Mouse (Mus musculus): Measurements from ENCODE around the gene 9530077C05Rik. TPM values are rescaled to one million over a fixed set of nuclear protein-coding genes. Genes with fewer than 3 reads are reported as not detected.

9530077C05Rik gene
- total and polyA plus RNA-seq, 2 experiments from 2014 or later, result 14.1 to 16.3 TPM

GRCm38 (mm10) chr9:22417547-22417946, 6.2 kb downstream of the 9530077C05Rik start:
- WGBS, result 39% methylated on average over 6 of the region's 6 CpGs
- no peaks in the 10 kb centered on the region for H3K27me3 ChIP-seq (ENCODE audit: insufficient read depth, low read length)
- H3K36me3 ChIP-seq (ENCODE audit: insufficient read depth), result no peaks in the 10 kb centered on the region
- no peak overlapping the region for H3K9ac ChIP-seq
- no peaks in the 10 kb centered on the region for H3K4me1 ChIP-seq (ENCODE audit: insufficient read depth)
- no peaks in the 10 kb centered on the region for H3K9me3 ChIP-seq (ENCODE audit: low read length)
- ATAC-seq (no peak), DNase-seq (no peak)
- TF ChIP-seq CTCF (IDR thresholded peaks at IDR 0.05; ENCODE audit: low read depth), result no peak
- H3K4me3 ChIP-seq (ENCODE audit: low read depth, low read length), result no peak overlapping the region
- H3K4me2 ChIP-seq (ENCODE audit: low read depth), result no peak overlapping the region
- H3K27ac ChIP-seq (ENCODE audit: low read depth, low read length), result no peak overlapping the region

- Histone ChIP-seq H3K4me2 (ENCODE audit: low read depth) (no peak overlapping the region), H3K9me3 (ENCODE audit: low read length) (no peaks in the 10 kb centered on the region), H3K9ac (no peak overlapping the region), H3K36me3 (ENCODE audit: insufficient read depth) (peaks cover 6% of the 10 kb centered on the region; the same call in 1 of the 2 replicates), H3K27ac (ENCODE audit: low read depth, low read length) (no peak overlapping the region), H3K4me3 (ENCODE audit: low read depth, low read length) (no peak overlapping the region), H3K27me3 (ENCODE audit: insufficient read depth, low read length) (no peaks in the 10 kb centered on the region), H3K4me1 (ENCODE audit: insufficient read depth) (no peaks in the 10 kb centered on the region)
- no peak for TF ChIP-seq CTCF (IDR thresholded peaks at IDR 0.05; ENCODE audit: low read depth)
- no peak for ATAC-seq
- 79% methylated on average over 3 of the region's 3 CpGs for WGBS
- no peak for DNase-seq
These were observed 8.6 kb downstream of the 9530077C05Rik start for GRCm38 (mm10) chr9:22419877-22420276.

GRCm38 (mm10) chr9:22420491-22420890, 9.2 kb downstream of the 9530077C05Rik start:
- Histone ChIP-seq H3K27ac (ENCODE audit: low read depth, low read length) (no peak overlapping the region), H3K9ac (no peak overlapping the region), H3K4me3 (ENCODE audit: low read depth, low read length) (no peak overlapping the region), H3K4me2 (ENCODE audit: low read depth) (no peak overlapping the region), H3K9me3 (ENCODE audit: low read length) (no peaks in the 10 kb centered on the region), H3K36me3 (ENCODE audit: insufficient read depth) (peaks cover 10% of the 10 kb centered on the region; the same call in 1 of the 2 replicates), H3K27me3 (ENCODE audit: insufficient read depth, low read length) (no peaks in the 10 kb centered on the region), H3K4me1 (ENCODE audit: insufficient read depth) (no peaks in the 10 kb centered on the region)
- DNase-seq (no peak), ATAC-seq (no peak)
- TF ChIP-seq CTCF (IDR thresholded peaks at IDR 0.05; ENCODE audit: low read depth), result no peak
- WGBS, result 39% methylated on average over 7 of the region's 7 CpGs

- Histone ChIP-seq H3K4me1 (ENCODE audit: insufficient read depth) (no peaks in the 10 kb centered on the region), H3K9me3 (ENCODE audit: low read length) (no peaks in the 10 kb centered on the region), H3K9ac (no peak overlapping the region), H3K4me2 (ENCODE audit: low read depth) (no peak overlapping the region), H3K36me3 (ENCODE audit: insufficient read depth) (peaks cover 10% of the 10 kb centered on the region; the same call in 1 of the 2 replicates), H3K27me3 (ENCODE audit: insufficient read depth, low read length) (no peaks in the 10 kb centered on the region), H3K4me3 (ENCODE audit: low read depth, low read length) (no peak overlapping the region), H3K27ac (ENCODE audit: low read depth, low read length) (no peak overlapping the region)
- WGBS, result 57% methylated on average over 1 of the region's 1 CpGs
- no peak for TF ChIP-seq CTCF (IDR thresholded peaks at IDR 0.05; ENCODE audit: low read depth)
- ATAC-seq (no peak), DNase-seq (no peak)
These were observed 11.2 kb downstream of the 9530077C05Rik start for GRCm38 (mm10) chr9:22422559-22422958.

- ATAC-seq, result no peak
- H3K4me1 ChIP-seq (ENCODE audit: insufficient read depth), result no peaks in the 10 kb centered on the region
- 68% methylated on average over 1 of the region's 1 CpGs for WGBS
- TF ChIP-seq CTCF (IDR thresholded peaks at IDR 0.05; ENCODE audit: low read depth), result no peak
- DNase-seq, result no peak
- H3K27ac ChIP-seq (ENCODE audit: low read depth, low read length), result no peak overlapping the region
- H3K9me3 ChIP-seq (ENCODE audit: low read length), result no peaks in the 10 kb centered on the region
- H3K36me3 ChIP-seq (ENCODE audit: insufficient read depth), result peaks cover 10% of the 10 kb centered on the region; the same call in 1 of the 2 replicates
- no peaks in the 10 kb centered on the region for H3K27me3 ChIP-seq (ENCODE audit: insufficient read depth, low read length)
- no peak overlapping the region for H3K4me3 ChIP-seq (ENCODE audit: low read depth, low read length)
- H3K9ac ChIP-seq, result no peak overlapping the region
- no peak overlapping the region for H3K4me2 ChIP-seq (ENCODE audit: low read depth)
These were observed 12.2 kb downstream of the 9530077C05Rik start for GRCm38 (mm10) chr9:22423507-22423906.

- DNase-seq (no peak), ATAC-seq (no peak)
- H3K4me2 ChIP-seq (ENCODE audit: low read depth), result no peak overlapping the region
- 88% methylated on average over 10 of the region's 10 CpGs for WGBS
- no peak overlapping the region for H3K4me3 ChIP-seq (ENCODE audit: low read depth, low read length)
- no peak overlapping the region for H3K27ac ChIP-seq (ENCODE audit: low read depth, low read length)
- no peak overlapping the region for H3K9ac ChIP-seq
- H3K36me3 ChIP-seq (ENCODE audit: insufficient read depth), result peaks cover 10% of the 10 kb centered on the region; the same call in 1 of the 2 replicates
- no peaks in the 10 kb centered on the region for H3K4me1 ChIP-seq (ENCODE audit: insufficient read depth)
- no peaks in the 10 kb centered on the region for H3K9me3 ChIP-seq (ENCODE audit: low read length)
- no peaks in the 10 kb centered on the region for H3K27me3 ChIP-seq (ENCODE audit: insufficient read depth, low read length)
- TF ChIP-seq CTCF (IDR thresholded peaks at IDR 0.05; ENCODE audit: low read depth), result no peak
These were observed 12.9 kb downstream of the 9530077C05Rik start for GRCm38 (mm10) chr9:22424196-22424595.

- Histone ChIP-seq H3K4me3 (ENCODE audit: low read depth, low read length) (no peak overlapping the region), H3K27me3 (ENCODE audit: insufficient read depth, low read length) (no peaks in the 10 kb centered on the region), H3K9me3 (ENCODE audit: low read length) (no peaks in the 10 kb centered on the region), H3K27ac (ENCODE audit: low read depth, low read length) (no peak overlapping the region), H3K36me3 (ENCODE audit: insufficient read depth) (peaks cover 10% of the 10 kb centered on the region; the same call in 1 of the 2 replicates), H3K4me2 (ENCODE audit: low read depth) (no peak overlapping the region), H3K4me1 (ENCODE audit: insufficient read depth) (0 out of 2 replicates have a peak, but pooled peaks cover under 1% of the 10 kb centered on the region), H3K9ac (no peak overlapping the region)
- ATAC-seq (no peak), DNase-seq (no peak)
- no peak for TF ChIP-seq CTCF (IDR thresholded peaks at IDR 0.05; ENCODE audit: low read depth)
- WGBS, result 93% methylated on average over 4 of the region's 4 CpGs
These were observed 13.4 kb downstream of the 9530077C05Rik start for GRCm38 (mm10) chr9:22424719-22425118.

Data from forebrain, postnatal 0 days (tissue).